Mouse (Mus musculus): ENCODE measurements at regions not wholly inside any gene's neighbourhood (a gene's known extent, or its start where the extent isn't known, plus 50 kb on each side); places are given as distances from the start of the nearest gene placed in this dataset.

GRCm38 (mm10) chr16:76183556-76183955 lies 161.5 kb upstream of the Samsn1 start:
- TF ChIP-seq POLR2A (IDR thresholded peaks at IDR 0.05; ENCODE audit: insufficient read depth, low read depth, low read length): no peak
- TF ChIP-seq CTCF (IDR thresholded peaks at IDR 0.05): no peak
- TF ChIP-seq EP300 (IDR thresholded peaks at IDR 0.05; ENCODE audit: insufficient read depth, low read depth, low read length): no peak

All from heart, adult 2 months (tissue).